Mouse (Mus musculus) limb, embryonic 11.5 days (tissue): ENCODE results near the gene Gpr180. TPM values are rescaled to one million over a fixed set of nuclear protein-coding genes. Genes with fewer than 3 reads are reported as not detected.

Source experiments
- ATAC-seq: fragments of 200-750 bp; cut with Nextera tagmentation; 2 replicates; pipeline ENCODE4 v1.8.0; 2017; ENCODE audit warnings: low read depth; ENCODE audit not compliant: insufficient number of reproducible peaks, low FRiP score, low TSS enrichment
- DNase-seq: peaks from one replicate; pipeline ENCODE4 v3.0.0-alpha.2; 2015; ENCODE audit warnings: low spot score
- H3K27ac ChIP-seq: fragments of 300-500 bp; sonication (generic); replicated peaks from 2 replicates; pipeline ENCODE4 v1.5.1; 2014; ENCODE audit warnings: low read depth, mild to moderate bottlenecking, low read length
- H3K27me3 ChIP-seq: fragments of 300-500 bp; sonication (generic); 2 replicates; pipeline ENCODE4 v1.6.1; 2014; ENCODE audit warnings: mild to moderate bottlenecking, low read length, mixed read lengths; ENCODE audit not compliant: control insufficient read depth, insufficient read depth
- H3K36me3 ChIP-seq: fragments of 300-500 bp; sonication (generic); 2 replicates; pipeline ENCODE4 v1.6.1; 2014; ENCODE audit warnings: mild to moderate bottlenecking, low read length, moderate library complexity, mixed read lengths; ENCODE audit not compliant: control insufficient read depth, insufficient read depth
- H3K4me1 ChIP-seq: fragments of 300-500 bp; sonication (generic); 2 replicates; pipeline ENCODE4 v1.6.1; 2014; ENCODE audit warnings: low read length, mixed read lengths; ENCODE audit not compliant: control insufficient read depth, insufficient read depth
- H3K4me2 ChIP-seq: fragments of 300-500 bp; sonication (generic); 2 replicates; pipeline ENCODE4 v1.6.1; 2014; ENCODE audit warnings: low read depth, mild to moderate bottlenecking, moderate library complexity; ENCODE audit not compliant: severe bottlenecking
- H3K4me3 ChIP-seq: fragments of 300-500 bp; sonication (generic); 2 replicates; pipeline ENCODE4 v1.5.1; 2014; ENCODE audit warnings: low read depth, low read length
- H3K9ac ChIP-seq: fragments of 300-500 bp; sonication (generic); 2 replicates; pipeline ENCODE4 v1.6.1; 2014; ENCODE audit warnings: mild to moderate bottlenecking, low read length
- H3K9me3 ChIP-seq: fragments of 300-500 bp; sonication (generic); 2 replicates; pipeline ENCODE4 v1.6.1; 2016; ENCODE audit warnings: low read length; ENCODE audit not compliant: control insufficient read depth
- WGBS: fragments of 180-500 bp; shearing (Covaris S2); extraction: QIAGEN DNeasy Blood & Tissue Kit; methylation state at CpG from one replicate; pipeline ENCODE4 v1.1.7; 2014; 5-methylcytosine and 5-hydroxymethylcytosine counted together
- polyA plus RNA-seq: library from polyadenylated mRNA; unstranded; fragments of >200 nt; fragmentation: Nextera tagmentation; extraction: Ambion mirVana; gene quantifications from 2 replicates; pipeline ENCODE4 v1.2.1, GENCODE M21; 2014

Gpr180 gene
- polyA plus RNA-seq, 1 experiment from 2014 or later: 50.0 TPM

GRCm38 (mm10) chr14:118200731-118201130 is 63.8 kb downstream of the Gpr180 start:
- Histone ChIP-seq H3K4me3 (no peak overlapping the region), H3K4me2 (no peak overlapping the region), H3K4me1 (no peaks in the 10 kb centered on the region), H3K27ac (no peak overlapping the region), H3K9me3 (no peaks in the 10 kb centered on the region), H3K9ac (no peak overlapping the region), H3K36me3 (no peaks in the 10 kb centered on the region), H3K27me3 (no peaks in the 10 kb centered on the region)
- DNase-seq (no peak), ATAC-seq (no peak)
- WGBS: 92% methylated on average over 3 of the region's 3 CpGs

GRCm38 (mm10) chr14:118202006-118202405 is 65.0 kb downstream of the Gpr180 start:
- no peak overlapping the region for H3K4me3 ChIP-seq
- 88% methylated on average over 5 of the region's 5 CpGs for WGBS

GRCm38 (mm10) chr14:118203031-118203430 is 66.1 kb downstream of the Gpr180 start:
- H3K27ac ChIP-seq: no peak overlapping the region
- DNase-seq: no peak
- no peaks in the 10 kb centered on the region for H3K4me1 ChIP-seq
- no peak overlapping the region for H3K4me2 ChIP-seq
- no peaks in the 10 kb centered on the region for H3K9me3 ChIP-seq
- H3K27me3 ChIP-seq: no peaks in the 10 kb centered on the region
- no peak for ATAC-seq
- no peaks in the 10 kb centered on the region for H3K36me3 ChIP-seq
- 71% methylated on average over 7 of the region's 7 CpGs for WGBS
- no peak overlapping the region for H3K9ac ChIP-seq
- no peak overlapping the region for H3K4me3 ChIP-seq

More at GRCm38 (mm10) chr14:118202006-118202405, 65.0 kb downstream of the Gpr180 start:
- Histone ChIP-seq H3K4me1 (no peaks in the 10 kb centered on the region), H3K27ac (no peak overlapping the region), H3K4me2 (no peak overlapping the region), H3K36me3 (no peaks in the 10 kb centered on the region), H3K9me3 (no peaks in the 10 kb centered on the region), H3K9ac (no peak overlapping the region), H3K27me3 (no peaks in the 10 kb centered on the region)
- no peak for DNase-seq
- no peak for ATAC-seq

GRCm38 (mm10) chr14:118207347-118207746 is 70.4 kb downstream of the Gpr180 start:
- Histone ChIP-seq H3K4me1 (no peaks in the 10 kb centered on the region), H3K9me3 (no peaks in the 10 kb centered on the region), H3K4me3 (no peak overlapping the region), H3K27me3 (no peaks in the 10 kb centered on the region), H3K4me2 (no peak overlapping the region), H3K9ac (no peak overlapping the region), H3K36me3 (no peaks in the 10 kb centered on the region), H3K27ac (no peak overlapping the region)
- DNase-seq: no peak
- ATAC-seq: no peak
- 78% methylated on average over 3 of the region's 3 CpGs for WGBS

GRCm38 (mm10) chr14:118209642-118210041 is 72.7 kb downstream of the Gpr180 start:
- peak; percentile 58 for DNase-seq
- H3K27me3 ChIP-seq: no peaks in the 10 kb centered on the region
- H3K27ac ChIP-seq: no peak overlapping the region
- H3K4me2 ChIP-seq: no peak overlapping the region
- no peaks in the 10 kb centered on the region for H3K36me3 ChIP-seq
- WGBS: 25% methylated on average over 5 of the region's 5 CpGs
- no peaks in the 10 kb centered on the region for H3K9me3 ChIP-seq
- H3K9ac ChIP-seq: no peak overlapping the region
- no peak overlapping the region for H3K4me3 ChIP-seq
- H3K4me1 ChIP-seq: no peaks in the 10 kb centered on the region
- no peak for ATAC-seq

GRCm38 (mm10) chr14:118212188-118212804 is 75.3 kb downstream of the Gpr180 start:
- no peaks in the 10 kb centered on the region for H3K4me1 ChIP-seq
- ATAC-seq: no peak
- no peaks in the 10 kb centered on the region for H3K36me3 ChIP-seq
- no peaks in the 10 kb centered on the region for H3K27me3 ChIP-seq
- no peaks in the 10 kb centered on the region for H3K9me3 ChIP-seq
- no peak overlapping the region for H3K27ac ChIP-seq
- no peak overlapping the region for H3K4me2 ChIP-seq
- H3K9ac ChIP-seq: no peak overlapping the region
- 83% methylated on average over 15 of the region's 15 CpGs for WGBS
- no peak for DNase-seq
- H3K4me3 ChIP-seq: no peak overlapping the region

Other genes starting within 250 kb of the Gpr180 start
- gene Dct, start 84.9 kb upstream of the Gpr180 start, polyA plus RNA-seq: 1.5 and 1.6 TPM in 2 replicates
- 37.0 and 38.7 TPM in 2 replicates for gene Tgds, start 4.4 kb upstream of the Gpr180 start, polyA plus RNA-seq
- 0.11 and 0.13 TPM in 2 replicates for gene Sox21, start 99.9 kb downstream of the Gpr180 start, polyA plus RNA-seq
- not detected in 2 replicates for gene Gm9376, start 129.8 kb downstream of the Gpr180 start, polyA plus RNA-seq